Mouse (Mus musculus) B cell, adult 2 months (primary cell): ENCODE results near the gene Coq7.
A peak's percentile ranks its signal among the peaks of the same experiment; 100 is the strongest.

ENCODE experiments used
- DNase-seq, 2 experiments: peaks; one replicate each; pipeline ENCODE4 v3.0.0; 2022

Coq7 gene

GRCm38 (mm10) chr7:118533178-118533578 is at the start of gene Coq7:
TSS of gene Coq7 (minus strand) at chr7:118533356.
- peak in 1 of 2 experiments; percentile 94 for DNase-seq

- DNase-seq = no peak
These were observed 46.8 kb upstream of the Coq7 start for GRCm38 (mm10) chr7:118579938-118580337.

- DNase-seq = no peak
These were observed 45.1 kb upstream of the Coq7 start for GRCm38 (mm10) chr7:118578269-118578668.

GRCm38 (mm10) chr7:118572039-118572438 is 38.9 kb upstream of the Coq7 start:
- no peak for DNase-seq

- DNase-seq = no peak
These were observed 38.2 kb upstream of the Coq7 start for GRCm38 (mm10) chr7:118571350-118571749.

- DNase-seq = no peak
These were observed 36.0 kb upstream of the Coq7 start for GRCm38 (mm10) chr7:118569121-118569543.

- no peak for DNase-seq
These were observed 21.1 kb upstream of the Coq7 start for GRCm38 (mm10) chr7:118554290-118554689.

- DNase-seq = no peak
These were observed 20.7 kb upstream of the Coq7 start for GRCm38 (mm10) chr7:118553881-118554280.

- no peak for DNase-seq
These were observed 14.3 kb upstream of the Coq7 start for GRCm38 (mm10) chr7:118547451-118547850.

GRCm38 (mm10) chr7:118544128-118544527 is 11.0 kb upstream of the Coq7 start:
- no peak for DNase-seq

- DNase-seq = no peak
These were observed 1.9 kb upstream of the Coq7 start for GRCm38 (mm10) chr7:118535076-118535475.

- DNase-seq = no peak
These were observed 1.2 kb upstream of the Coq7 start for GRCm38 (mm10) chr7:118534326-118534725.

- DNase-seq = peak; percentile 99
These were observed 508 bp downstream of the Coq7 start for GRCm38 (mm10) chr7:118532519-118533177.

- DNase-seq = no peak
These were observed 6.2 kb downstream of the Coq7 start for GRCm38 (mm10) chr7:118526967-118527366.

- no peak for DNase-seq
These were observed 11.1 kb downstream of the Coq7 start for GRCm38 (mm10) chr7:118522077-118522476.

- no peak for DNase-seq
These were observed 13.5 kb downstream of the Coq7 start for GRCm38 (mm10) chr7:118519661-118520060.

GRCm38 (mm10) chr7:118518687-118519086 is 14.5 kb downstream of the Coq7 start:
- DNase-seq = peak; percentile 84

- DNase-seq = no peak
These were observed 15.3 kb downstream of the Coq7 start for GRCm38 (mm10) chr7:118517819-118518218.

GRCm38 (mm10) chr7:118508556-118508955 is 24.6 kb downstream of the Coq7 start:
- DNase-seq = no peak

- no peak for DNase-seq
These were observed 29.3 kb downstream of the Coq7 start for GRCm38 (mm10) chr7:118503844-118504243.

GRCm38 (mm10) chr7:118502333-118502732 is 30.8 kb downstream of the Coq7 start:
- no peak for DNase-seq

GRCm38 (mm10) chr7:118499784-118500435 is 33.2 kb downstream of the Coq7 start:
- no peak for DNase-seq

GRCm38 (mm10) chr7:118498984-118499783 is 34.0 kb downstream of the Coq7 start:
- DNase-seq = no peak
